In genomic region chr15:89233586-89233985, GRCm38 (mm10) we compare ENCODE assay signal across 10 mouse cellular contexts. TPM values are rescaled to one million over a fixed set of nuclear protein-coding genes. Genes with fewer than 3 reads are reported as not detected.
A peak's percentile ranks its signal among the peaks of the same experiment; 100 is the strongest.
DNase-seq lines count a peak whose midpoint lies in the region; ATAC-seq and TF ChIP-seq lines count a peak whose summit lies in the region.
"Had no signal": no experiment of that assay in that cellular context is flagged by ENCODE, and none has a peak within 500 bp of the region (broad histone marks: within the 10 kb centered on the region; RNA-seq: fewer than 3 reads in every experiment).

No protein-coding gene starts in this region.

- intact Hi-C loops in left cerebral cortex, adult 2 months (cut with DNase I), result no loop called here
- intact Hi-C loops in left cerebral cortex, postnatal 14 days (cut with DNase I), result no loop called here

- no peak for ATAC-seq in CD4-positive, CD25-positive, alpha-beta regulatory T cell, adult 4 months
- ATAC-seq in limb, embryonic 15.5 days (ENCODE audit: insufficient number of reproducible peaks, low FRiP score, low TSS enrichment, low read depth), result 0 out of 2 replicates have a peak, but pooled peaks have one; percentile 52
- ATAC-seq in neural tube, embryonic 15.5 days (ENCODE audit: low FRiP score), result no peak

- H3K27ac ChIP-seq in left cerebral cortex, adult 2 months, result no peak overlapping the region
- no peak overlapping the region for H3K27ac ChIP-seq in limb, embryonic 15.5 days
- H3K27ac ChIP-seq in neural tube, embryonic 15.5 days (replicated peaks), result no peak overlapping the region
- H3K27ac ChIP-seq: embryonic facial prominence, embryonic 15.5 days; neural tube, embryonic 13.5 days had no signal

- TF ChIP-seq CTCF in left cerebral cortex, adult 2 months (IDR thresholded peaks at IDR 0.05), result peak; percentile 18

- no peak overlapping the region for H3K9ac ChIP-seq in limb, embryonic 15.5 days
- no peak overlapping the region for H3K9ac ChIP-seq in neural tube, embryonic 15.5 days (replicated peaks)
- H3K9ac ChIP-seq: embryonic facial prominence, embryonic 15.5 days; neural tube, embryonic 13.5 days had no signal

- no peak overlapping the region for H3K4me3 ChIP-seq in left cerebral cortex, adult 2 months
- no peak overlapping the region for H3K4me3 ChIP-seq in limb, embryonic 15.5 days
- no peak overlapping the region for H3K4me3 ChIP-seq in neural tube, embryonic 15.5 days (replicated peaks)
- H3K4me3 ChIP-seq: embryonic facial prominence, embryonic 15.5 days; neural tube, embryonic 13.5 days had no signal

- H3K27me3 ChIP-seq in limb, embryonic 15.5 days, result no peaks in the 10 kb centered on the region
- no peaks in the 10 kb centered on the region for H3K27me3 ChIP-seq in neural tube, embryonic 15.5 days (replicated peaks)
- H3K27me3 ChIP-seq: embryonic facial prominence, embryonic 15.5 days; neural tube, embryonic 13.5 days had no signal

- peak; percentile 16 for DNase-seq in CD4-positive, CD25-positive, alpha-beta regulatory T cell, adult 2 months (ENCODE audit: low read depth, low spot score)
- no peak for DNase-seq in left cerebral cortex, adult 2 months (ENCODE audit: extremely low spot score in 1 of 2, low spot score in 2 of 2)
- DNase-seq in left cerebral cortex, postnatal 14 days (ENCODE audit: low spot score in 2 of 2), result no peak
- peak; percentile 74 for DNase-seq in cerebellum, adult 8-10 months
- DNase-seq in neural tube, embryonic 10.5 days (ENCODE audit: extremely low spot score, low spot score), result no peak

- no peak overlapping the region for H3K4me2 ChIP-seq in limb, embryonic 15.5 days
- no peak overlapping the region for H3K4me2 ChIP-seq in neural tube, embryonic 15.5 days
- H3K4me2 ChIP-seq: embryonic facial prominence, embryonic 15.5 days; neural tube, embryonic 13.5 days had no signal

- peaks cover 20% of the 10 kb centered on the region; the same call in 1 of the 2 replicates for H3K36me3 ChIP-seq in limb, embryonic 15.5 days
- peaks cover 21% of the 10 kb centered on the region for H3K36me3 ChIP-seq in neural tube, embryonic 15.5 days

- WGBS in limb, embryonic 15.5 days, result 45% methylated on average over 2 of the region's 2 CpGs
- 49% methylated on average over 2 of the region's 2 CpGs for WGBS in neural tube, embryonic 15.5 days

- no peaks in the 10 kb centered on the region for H3K4me1 ChIP-seq in limb, embryonic 15.5 days
- no peaks in the 10 kb centered on the region for H3K4me1 ChIP-seq in neural tube, embryonic 15.5 days
- H3K4me1 ChIP-seq: embryonic facial prominence, embryonic 15.5 days; neural tube, embryonic 13.5 days had no signal

- H3K9me3 ChIP-seq in limb, embryonic 15.5 days, result no peaks in the 10 kb centered on the region
- no peaks in the 10 kb centered on the region for H3K9me3 ChIP-seq in neural tube, embryonic 15.5 days (replicated peaks)
- H3K9me3 ChIP-seq: embryonic facial prominence, embryonic 15.5 days; neural tube, embryonic 13.5 days had no signal

RNA-seq across cellular contexts. Expression of gene Ppp6r2, which starts 22.2 kb away (rescaled TPM):
- polyA plus RNA-seq in CD4-positive, CD25-positive, alpha-beta regulatory T cell, adult 4 months (2017; shearing (Covaris generic)), result 10 to 100 TPM; 25.3 to 28.0 TPM
- total RNA-seq in left cerebral cortex, adult 2 months (2021), result 100 to 1,000 TPM; 161 to 171 TPM
- 100 to 1,000 TPM; 154 to 159 TPM for total RNA-seq in left cerebral cortex, postnatal 14 days (2021)
- 24.5 and 25.0 TPM in 2 replicates for polyA plus RNA-seq in limb, embryonic 15.5 days (2015; fragmentation: Nextera tagmentation; extraction: Ambion mirVana)
- polyA plus RNA-seq in neural tube, embryonic 15.5 days (2015; fragmentation: Nextera tagmentation; extraction: Ambion mirVana), result 62.8 and 67.7 TPM in 2 replicates

RNA-seq across cellular contexts. Expression of gene Dennd6b, which starts 37.3 kb away (rescaled TPM):
- polyA plus RNA-seq in CD4-positive, CD25-positive, alpha-beta regulatory T cell, adult 4 months (2017; shearing (Covaris generic)), result 10 to 100 TPM; 13.5 to 18.4 TPM
- total RNA-seq in left cerebral cortex, adult 2 months (2021), result 10 to 100 TPM; 52.2 to 53.9 TPM
- total RNA-seq in left cerebral cortex, postnatal 14 days (2021), result 10 to 100 TPM; 41.3 to 42.7 TPM
- polyA plus RNA-seq in limb, embryonic 15.5 days (2015; fragmentation: Nextera tagmentation; extraction: Ambion mirVana), result 12.4 and 13.0 TPM in 2 replicates
- polyA plus RNA-seq in neural tube, embryonic 15.5 days (2015; fragmentation: Nextera tagmentation; extraction: Ambion mirVana), result 77.2 and 91.0 TPM in 2 replicates

RNA-seq across cellular contexts. Expression of gene Plxnb2, which starts 53.0 kb away (rescaled TPM):
- 1 to 10 TPM in 1 of 2 experiments, under 1 TPM in 1; 0.85 to 2.8 TPM for polyA plus RNA-seq in CD4-positive, CD25-positive, alpha-beta regulatory T cell, adult 4 months (2017; shearing (Covaris generic))
- 10 to 100 TPM; 49.4 to 53.3 TPM for total RNA-seq in left cerebral cortex, adult 2 months (2021)
- 10 to 100 TPM; 50.7 to 52.0 TPM for total RNA-seq in left cerebral cortex, postnatal 14 days (2021)
- 144 and 149 TPM in 2 replicates for polyA plus RNA-seq in limb, embryonic 15.5 days (2015; fragmentation: Nextera tagmentation; extraction: Ambion mirVana)
- polyA plus RNA-seq in neural tube, embryonic 15.5 days (2015; fragmentation: Nextera tagmentation; extraction: Ambion mirVana), result 69.4 and 72.3 TPM in 2 replicates

Comparison
In these comparisons a context has a peak if more than half of its experiments do, and no peak if none do; other contexts are left out.
1. DNase-seq: peak in CD4-positive, CD25-positive, alpha-beta regulatory T cell, adult 2 months (single experiment) and cerebellum, adult 8-10 months (single experiment); none in left cerebral cortex, adult 2 months (0 of 2), left cerebral cortex, postnatal 14 days (0 of 2) and neural tube, embryonic 10.5 days (single experiment).
2. RNA of gene Plxnb2, which starts 53.0 kb away (polyA plus RNA-seq): 144 to 149 TPM in limb, embryonic 15.5 days and 69.4 to 72.3 TPM in neural tube, embryonic 15.5 days; 0.85 to 2.8 TPM in CD4-positive, CD25-positive, alpha-beta regulatory T cell, adult 4 months; every median in the first group is over 10 times any median in the second.